Mouse (Mus musculus): ENCODE results near the gene Cracr2b.

Gene Cracr2b

GRCm38 (mm10) chr7:141485606-141486005 is 24.7 kb downstream of the Cracr2b start:
- DNase-seq (ENCODE audit: low read depth, low spot score), result no peak

DNA sequence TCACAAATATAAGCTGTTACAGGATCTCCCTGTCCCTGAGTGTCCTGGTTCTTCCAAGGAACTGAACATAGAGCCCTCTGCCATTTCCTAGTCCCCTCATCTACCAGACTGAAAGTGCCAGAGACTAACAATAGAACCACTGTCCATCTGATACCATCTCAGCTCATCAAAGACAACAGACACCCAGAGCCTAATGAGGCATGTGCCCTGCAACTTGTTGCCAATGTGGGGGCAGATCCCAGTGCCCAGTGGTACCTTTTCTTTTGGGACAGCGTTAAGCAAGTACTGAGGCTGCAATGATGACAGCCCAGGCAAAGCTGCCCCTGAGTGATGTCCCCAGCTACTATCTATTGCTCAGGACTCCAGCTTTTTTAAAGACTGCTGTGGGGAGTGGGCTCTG is 25.3 kb downstream of the Cracr2b start:
- no peak for DNase-seq (ENCODE audit: low read depth, low spot score)

DNA sequence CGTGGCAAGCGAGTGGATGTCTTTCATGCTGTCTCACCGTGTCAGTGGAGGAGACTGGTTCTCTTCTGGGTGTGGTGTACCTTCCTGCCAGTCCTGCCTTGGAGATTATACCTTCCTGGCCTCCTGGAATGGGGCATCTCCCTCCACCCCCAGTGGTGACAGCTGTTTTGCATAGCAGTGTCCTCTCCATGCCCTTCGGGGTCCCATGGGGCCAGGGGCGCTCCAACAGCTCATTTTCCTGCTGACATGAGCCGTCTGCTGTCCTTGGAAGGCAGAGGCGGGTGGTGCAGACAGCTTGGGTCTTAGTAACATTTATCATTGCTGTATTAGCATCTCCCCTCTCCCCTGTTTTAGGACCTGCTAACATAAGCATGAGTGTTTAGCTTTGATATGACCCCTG is 26.2 kb downstream of the Cracr2b start:
- no peak for DNase-seq (ENCODE audit: low read depth, low spot score)

DNA sequence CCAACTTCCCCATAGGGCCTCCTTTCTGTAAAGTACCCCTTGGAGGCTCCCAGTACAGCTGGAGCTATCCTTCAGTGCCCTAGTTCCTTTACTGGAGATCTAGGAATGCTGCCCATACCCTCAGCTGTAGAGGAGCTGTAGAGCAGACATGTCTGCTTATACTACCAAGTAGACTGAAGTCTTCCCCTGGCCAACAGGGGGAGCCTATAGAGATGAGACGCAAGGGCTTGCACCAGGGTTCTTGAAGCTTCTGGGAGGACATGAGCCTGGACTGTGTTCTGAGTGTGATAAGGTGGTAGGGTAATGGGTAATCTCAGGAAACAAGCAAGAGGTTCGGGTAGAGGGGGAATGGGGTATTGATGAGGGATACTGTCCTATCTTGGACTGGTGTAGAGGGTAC is 30.3 kb downstream of the Cracr2b start:
- no peak for DNase-seq (ENCODE audit: low read depth, low spot score)

DNA sequence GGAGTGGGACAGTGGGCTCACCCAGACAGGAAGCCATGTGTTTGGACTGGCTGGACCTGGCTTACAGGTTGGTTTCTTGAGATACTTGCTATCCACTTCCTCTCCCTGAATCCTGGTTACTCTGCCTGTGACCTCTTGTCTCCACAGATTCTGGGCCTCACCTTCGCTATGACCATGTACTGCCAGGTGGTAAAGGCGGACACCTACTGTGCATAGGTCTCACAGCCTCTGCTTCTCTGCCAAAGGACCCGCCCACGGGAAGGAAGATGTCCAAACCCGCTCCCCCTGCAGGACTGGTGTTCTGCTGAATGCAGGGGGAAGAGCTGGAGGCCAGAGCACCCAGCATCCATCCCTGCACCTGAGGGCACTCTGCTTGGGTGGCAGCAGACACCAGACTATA is 31.8 kb downstream of the Cracr2b start:
- DNase-seq (ENCODE audit: low read depth, low spot score), result no peak

DNA sequence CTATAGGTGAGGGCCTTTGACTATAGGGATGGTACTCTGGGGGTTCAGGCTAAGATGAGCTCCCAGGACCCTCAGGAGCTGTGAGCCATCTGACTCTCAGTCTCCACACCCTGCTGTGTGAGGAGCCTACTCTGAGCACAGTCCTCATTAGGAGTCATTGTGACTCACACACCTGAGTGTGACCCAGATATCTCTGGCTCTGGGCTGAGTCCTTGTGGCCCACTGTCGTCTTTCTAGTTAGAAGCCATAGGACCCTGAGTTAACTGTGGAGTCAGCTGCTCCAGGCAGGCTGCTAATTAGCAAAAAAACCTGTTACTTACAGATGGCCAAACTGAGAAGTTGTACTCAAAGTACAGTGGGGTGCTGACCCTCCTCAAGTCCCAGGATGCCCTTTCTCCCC is 32.8 kb downstream of the Cracr2b start:
- no peak for DNase-seq (ENCODE audit: low read depth, low spot score)

DNA sequence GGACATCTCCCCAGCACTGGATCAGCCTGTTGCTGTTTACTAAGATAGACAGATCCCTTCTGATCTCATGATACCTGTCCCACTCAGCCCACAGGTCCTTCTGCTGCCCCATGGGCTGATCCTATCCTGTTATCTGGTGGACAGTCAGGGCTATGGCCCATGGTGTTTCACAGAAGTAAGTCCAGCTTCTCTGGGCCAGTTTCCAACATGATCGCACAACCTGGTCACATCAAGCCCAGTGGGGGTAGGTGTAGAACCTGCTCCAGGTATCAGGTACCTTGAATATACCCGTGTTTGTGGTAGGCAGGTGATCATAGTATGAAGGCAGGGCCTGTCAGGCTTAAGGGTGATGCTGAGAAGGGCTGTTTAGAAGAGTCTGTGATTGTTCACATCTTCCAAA is 34.5 kb downstream of the Cracr2b start:
- no peak for DNase-seq (ENCODE audit: low read depth, low spot score)

- DNase-seq (ENCODE audit: low read depth, low spot score), result no peak
Measured at GRCm38 (mm10) chr7:141495940-141496339, 35.0 kb downstream of the Cracr2b start.

DNA sequence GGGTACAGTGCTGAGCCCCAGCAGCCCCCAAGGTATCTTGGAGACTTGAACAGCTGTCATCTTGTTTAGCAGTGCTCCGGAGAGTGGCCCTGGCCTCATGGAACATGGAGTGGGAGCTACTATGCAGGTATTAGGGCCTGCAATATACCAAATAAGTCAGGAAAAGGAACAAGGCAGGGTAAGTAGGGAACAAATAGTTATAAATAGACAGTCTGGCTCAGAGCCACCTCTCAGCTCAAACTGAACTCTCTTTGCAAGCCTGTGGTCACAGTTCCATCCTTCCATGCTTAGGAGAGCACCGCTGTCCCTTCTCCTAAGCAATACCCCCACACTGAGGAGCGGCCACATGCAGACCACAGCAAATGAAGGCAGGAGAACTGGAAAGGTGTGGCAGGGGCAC is 36.7 kb downstream of the Cracr2b start:
- DNase-seq (ENCODE audit: low read depth, low spot score), result no peak

DNA sequence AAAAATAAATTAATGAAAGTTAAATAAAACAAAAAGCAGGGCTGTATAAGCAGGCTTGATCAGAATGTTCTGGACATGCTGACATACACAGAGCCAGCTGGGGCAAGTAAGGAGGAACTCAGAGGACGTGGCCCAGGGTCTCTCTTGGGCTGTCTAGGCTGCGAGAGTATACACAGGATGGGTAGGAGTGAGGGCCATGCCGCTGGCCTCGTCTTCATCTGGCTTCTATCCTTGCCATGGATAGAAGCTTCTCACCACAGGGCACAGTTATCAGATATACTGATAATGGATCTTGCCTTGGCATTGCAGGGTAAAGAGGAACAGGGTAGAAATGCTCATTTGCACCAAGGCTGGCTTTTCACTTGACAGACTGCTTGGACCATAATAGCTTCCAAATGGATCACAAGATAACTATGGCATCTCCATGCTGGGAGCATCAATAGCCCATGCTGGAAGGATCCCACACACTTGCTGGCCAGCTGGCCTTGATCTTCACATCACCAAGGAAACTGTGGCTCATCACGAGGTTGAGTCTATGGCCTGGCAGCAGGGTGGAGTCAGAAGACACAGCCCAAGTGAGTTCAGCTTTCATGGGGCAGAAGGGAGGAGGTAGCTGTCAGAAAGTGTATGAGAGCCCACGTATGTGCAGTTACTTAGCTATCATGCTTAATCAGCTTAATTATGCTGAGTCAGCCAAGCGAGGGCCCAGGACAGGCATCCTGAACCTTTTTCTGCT is 41.1 kb downstream of the Cracr2b start:
- DNase-seq (ENCODE audit: low read depth, low spot score), result no peak

DNA sequence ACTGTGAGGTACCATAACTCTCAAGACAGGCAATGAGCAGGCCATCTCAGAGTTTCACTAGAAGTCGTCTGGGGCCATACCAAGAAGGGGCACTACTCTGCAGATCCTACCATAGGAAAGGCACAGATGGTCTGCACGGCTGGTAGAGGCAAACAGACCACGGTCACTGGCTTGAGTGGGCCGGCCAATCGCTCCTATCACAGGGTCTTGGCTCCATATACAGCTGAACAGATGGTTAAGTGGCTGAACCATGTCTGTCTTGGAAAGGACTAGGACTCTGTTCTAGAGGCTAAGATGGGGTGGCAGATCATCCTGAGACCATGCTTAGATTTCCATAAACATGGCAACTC is 41.6 kb downstream of the Cracr2b start:
- DNase-seq (ENCODE audit: low read depth, low spot score), result no peak

- no peak for DNase-seq (ENCODE audit: low read depth, low spot score)
Measured at GRCm38 (mm10) chr7:141506278-141506677, 45.4 kb downstream of the Cracr2b start.

- no peak for DNase-seq (ENCODE audit: low read depth, low spot score)
Measured at GRCm38 (mm10) chr7:141508160-141508559, 47.3 kb downstream of the Cracr2b start.

DNA sequence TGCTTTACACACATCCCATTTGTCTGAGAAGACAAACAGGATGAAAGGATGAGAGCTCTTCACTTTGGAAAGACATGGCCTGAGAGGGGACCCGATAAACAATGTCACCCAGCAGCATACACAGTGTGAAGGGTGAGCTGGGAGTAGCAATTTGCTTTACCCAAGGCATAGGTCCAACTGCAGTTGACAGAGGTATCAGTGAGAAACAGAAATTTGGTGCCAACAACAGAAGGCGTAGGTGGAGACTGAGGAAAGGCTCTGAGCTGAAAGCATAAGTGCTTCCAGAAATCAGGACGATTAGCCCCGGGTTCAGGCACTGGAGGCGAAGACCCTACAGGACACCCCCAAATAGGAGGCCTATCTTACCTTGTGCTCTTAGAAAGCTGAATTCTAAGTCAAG is 49.3 kb downstream of the Cracr2b start:
- no peak for DNase-seq (ENCODE audit: low read depth, low spot score)

DNA sequence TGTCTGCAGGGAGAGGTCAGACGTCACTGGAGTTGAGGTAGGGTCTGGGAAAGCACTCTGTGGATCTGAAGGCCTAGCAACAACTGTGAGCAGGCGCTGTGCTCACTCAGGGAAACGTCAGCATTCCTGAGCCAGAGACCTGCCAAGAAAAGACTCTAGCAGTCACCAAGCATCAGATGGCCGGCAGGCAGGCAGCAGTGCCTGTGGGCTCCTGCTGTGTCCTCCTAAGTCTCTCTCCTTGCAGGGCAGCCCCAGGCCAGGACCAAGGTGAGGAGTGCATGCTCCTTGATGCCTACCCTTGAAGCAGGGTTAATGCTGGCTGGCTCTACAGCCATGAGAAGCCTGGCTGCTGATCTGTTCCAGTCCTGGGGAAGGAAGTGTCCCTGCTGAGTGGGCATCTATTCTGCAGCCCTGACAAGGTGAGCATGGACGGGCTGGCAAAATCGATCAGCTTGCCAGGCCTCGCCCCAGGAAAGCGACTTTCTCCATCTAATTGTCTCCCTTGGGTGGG is 49.8 kb downstream of the Cracr2b start:
- DNase-seq (ENCODE audit: low read depth, low spot score), result no peak

Data from retina, postnatal 7 days (tissue).